In genomic region chr2:127590840-127591239, GRCm38 (mm10) we compare ENCODE assay signal across 11 mouse cellular contexts. TPM values are rescaled to one million over a fixed set of nuclear protein-coding genes. Genes with fewer than 3 reads are reported as not detected.
DNase-seq lines count a peak whose midpoint lies in the region; ATAC-seq lines count a peak whose summit lies in the region.
"Had no signal": no experiment of that assay in that cellular context is flagged by ENCODE, and none has a peak within 500 bp of the region (broad histone marks: within the 10 kb centered on the region; RNA-seq: fewer than 3 reads in every experiment).

No protein-coding gene starts in this region.

- H3K4me3 ChIP-seq in kidney, embryonic 16.5 days (ENCODE audit: low read length), result no peak overlapping the region
- H3K4me3 ChIP-seq: embryonic facial prominence, embryonic 12.5 days had no signal

- peak; percentile 36 for DNase-seq in kidney, postnatal 10 days
- DNase-seq in CD4-positive helper T cell, adult 2 months (ENCODE audit: low read depth, low spot score), result peak; percentile 49
- no peak for DNase-seq in spleen, postnatal 36 days (ENCODE audit: low spot score in 2 of 2)
- no peak for DNase-seq in right cerebral cortex, adult 18-20 months
- DNase-seq: kidney, adult 11 months had no signal

- 64% methylated on average over 4 of the region's 4 CpGs for WGBS in kidney, embryonic 16.5 days

- no peak overlapping the region for H3K9ac ChIP-seq in kidney, embryonic 16.5 days (replicated peaks; ENCODE audit: low read length)
- H3K9ac ChIP-seq: embryonic facial prominence, embryonic 12.5 days had no signal

- peaks cover 19% of the 10 kb centered on the region for H3K4me1 ChIP-seq in kidney, embryonic 16.5 days (ENCODE audit: insufficient read depth, low read length)

- ATAC-seq in kidney, embryonic 16.5 days (ENCODE audit: low FRiP score, low TSS enrichment), result no peak
- ATAC-seq in CD4-positive, CD25-positive, alpha-beta regulatory T cell, adult 4 months, result peak; percentile 19
- ATAC-seq in inflammation-experienced regulatory T-cells, adult 6 months, result peak; percentile 27

- peaks cover 16% of the 10 kb centered on the region for H3K36me3 ChIP-seq in kidney, embryonic 16.5 days (ENCODE audit: insufficient read depth, low read length)

- no peak overlapping the region for H3K4me2 ChIP-seq in kidney, embryonic 16.5 days (replicated peaks; ENCODE audit: low read depth, low read length)
- H3K4me2 ChIP-seq: embryonic facial prominence, embryonic 12.5 days; midbrain, embryonic 11.5 days had no signal

- no peak overlapping the region for H3K27ac ChIP-seq in kidney, embryonic 16.5 days (ENCODE audit: low read length)
- H3K27ac ChIP-seq: embryonic facial prominence, embryonic 12.5 days had no signal

- no peaks in the 10 kb centered on the region for H3K9me3 ChIP-seq in kidney, embryonic 16.5 days (ENCODE audit: low read length)
- H3K9me3 ChIP-seq: embryonic facial prominence, embryonic 12.5 days had no signal

- H3K27me3 ChIP-seq in kidney, embryonic 16.5 days (ENCODE audit: insufficient read depth, low read length), result no peaks in the 10 kb centered on the region
- H3K27me3 ChIP-seq: embryonic facial prominence, embryonic 12.5 days had no signal

RNA-seq across cellular contexts. Expression of gene Mrps5, which starts 3.8 kb away (rescaled TPM):
- polyA plus RNA-seq in kidney, embryonic 16.5 days (2015; fragmentation: Nextera tagmentation; extraction: Ambion mirVana), result 147 and 148 TPM in 2 replicates
- 100 to 1,000 TPM; 120 to 152 TPM for polyA plus RNA-seq in CD4-positive, CD25-positive, alpha-beta regulatory T cell, adult 4 months (2017; shearing (Covaris generic))
- polyA plus RNA-seq in inflammation-experienced regulatory T-cells, adult 6 months (2017; shearing (Covaris generic)), result 100 to 1,000 TPM; 107 to 152 (median 144) TPM

RNA-seq across cellular contexts. Expression of gene Zfp661, which starts 3.9 kb away (rescaled TPM):
- polyA plus RNA-seq in kidney, embryonic 16.5 days (2015; fragmentation: Nextera tagmentation; extraction: Ambion mirVana), result 5.1 and 5.6 TPM in 2 replicates
- polyA plus RNA-seq in CD4-positive, CD25-positive, alpha-beta regulatory T cell, adult 4 months (2017; shearing (Covaris generic)), result 1 to 10 TPM; 3.0 to 3.7 TPM
- polyA plus RNA-seq in inflammation-experienced regulatory T-cells, adult 6 months (2017; shearing (Covaris generic)), result 1 to 10 TPM in 2 of 3 experiments, under 1 TPM in 1; 0.92 to 3.0 (median 2.4) TPM

RNA-seq across cellular contexts. Expression of gene Prom2, which starts 49.6 kb away (rescaled TPM):
- 2.7 and 3.0 TPM in 2 replicates for polyA plus RNA-seq in kidney, embryonic 16.5 days (2015; fragmentation: Nextera tagmentation; extraction: Ambion mirVana)
- not detected for polyA plus RNA-seq in CD4-positive, CD25-positive, alpha-beta regulatory T cell, adult 4 months (2017; shearing (Covaris generic))
- polyA plus RNA-seq in inflammation-experienced regulatory T-cells, adult 6 months (2017; shearing (Covaris generic)), result under 1 TPM in 1 of 3 experiments, not detected in 2; 0.10 TPM
- polyA plus RNA-seq: midbrain, embryonic 11.5 days; neural tube, embryonic 14.5 days had no signal

Comparison
In these comparisons a context has a peak if more than half of its experiments do, and no peak if none do; other contexts are left out.
1. DNase-seq: peak in kidney, postnatal 10 days (single experiment) and CD4-positive helper T cell, adult 2 months (single experiment); none in spleen, postnatal 36 days (0 of 2) and right cerebral cortex, adult 18-20 months (single experiment).